Mouse (Mus musculus) liver, adult 2 months (tissue): ENCODE measurements around the gene Dnali1. TPM values are rescaled to one million over a fixed set of nuclear protein-coding genes. Genes with fewer than 3 reads are reported as not detected.

Source experiments
- DNase-seq: peaks from one replicate; pipeline ENCODE4 v3.0.0-alpha.2; 2011; ENCODE audit warnings: low read depth, low spot score; ENCODE audit errors: extremely low read depth
- H3K27ac ChIP-seq: fragments of 200-500 bp; replicated peaks from 2 replicates; pipeline ENCODE4 v1.5.1; 2012; ENCODE audit warnings: low read depth, mild to moderate bottlenecking, control low read depth, inconsistent platforms, low read length; ENCODE audit not compliant: insufficient read depth
- H3K27me3 ChIP-seq: fragments of 200-500 bp; 2 replicates; pipeline ENCODE4 v1.6.1; 2012; ENCODE audit warnings: mild to moderate bottlenecking, moderate library complexity, low read length, inconsistent platforms; ENCODE audit not compliant: control insufficient read depth, insufficient read depth
- H3K36me3 ChIP-seq: fragments of 200-500 bp; 2 replicates; pipeline ENCODE4 v1.6.1; 2012; ENCODE audit warnings: low read length, inconsistent platforms; ENCODE audit not compliant: control insufficient read depth, insufficient read depth
- H3K4me1 ChIP-seq: fragments of 200-500 bp; 2 replicates; pipeline ENCODE4 v1.6.1; 2011; ENCODE audit warnings: low read length; ENCODE audit not compliant: control insufficient read depth, insufficient read depth
- H3K4me3 ChIP-seq: fragments of 200-500 bp; 2 replicates; pipeline ENCODE4 v1.5.1; 2011; ENCODE audit warnings: low read depth, mild to moderate bottlenecking, control low read depth, low read length, moderate library complexity; ENCODE audit not compliant: insufficient read depth
- H3K79me2 ChIP-seq: fragments of 200-500 bp; 2 replicates; pipeline ENCODE4 v1.6.1; 2012; ENCODE audit warnings: inconsistent platforms, mild to moderate bottlenecking, low read length, moderate library complexity; ENCODE audit not compliant: control insufficient read depth, insufficient read depth
- H3K9ac ChIP-seq: fragments of 200-500 bp; 2 replicates; pipeline ENCODE4 v1.6.1; 2012; ENCODE audit warnings: low read depth, mild to moderate bottlenecking, control low read depth, inconsistent platforms, low read length
- CTCF ChIP-seq: fragments of 200-500 bp; IDR thresholded peaks from 2 replicates; pipeline ENCODE4 v1.5.1; 2011; ENCODE audit warnings: low read depth, low read length, control low read depth
- POLR2A ChIP-seq: fragments of 200-500 bp; IDR thresholded peaks from 2 replicates; pipeline ENCODE4 v1.6.1; 2011; ENCODE audit warnings: low read length, control low read depth; ENCODE audit not compliant: insufficient read depth; ENCODE audit errors: extremely low read depth
- WGBS: fragments of 180-500 bp; shearing (Covaris S2); methylation state at CpG from one replicate; pipeline ENCODE4 v1.1.7; 2018; 5-methylcytosine and 5-hydroxymethylcytosine counted together
- polyA plus RNA-seq: library from polyadenylated mRNA; depleted of rRNA; stranded (reverse); fragments of >200 nt; gene quantifications from 2 replicates; pipeline ENCODE4 v1.2.3, GENCODE M21; 2012
- total RNA-seq: library from RNA; depleted of rRNA; stranded (reverse); fragments of >200 nt; gene quantifications from 2 replicates; pipeline ENCODE4 v1.2.3, GENCODE M21; 2014

Dnali1 gene
- total and polyA plus RNA-seq, 2 experiments: 0.05 to 0.09 TPM

GRCm38 (mm10) chr4:125029891-125030614 lies 35.5 kb downstream of the Dnali1 start:
- Histone ChIP-seq H3K27me3 (no peaks in the 10 kb centered on the region), H3K4me3 (peak overlapping the region; percentile 83), H3K36me3 (peaks cover 2% of the 10 kb centered on the region; the same call in 1 of the 2 replicates), H3K79me2 (peaks cover 15% of the 10 kb centered on the region; the same call in 1 of the 2 replicates), H3K4me1 (peaks cover 11% of the 10 kb centered on the region), H3K27ac (peak overlapping the region; percentile 50), H3K9ac (peak overlapping the region; percentile 82)
- under 1% methylated on average over 50 of the region's 50 CpGs for WGBS
- no peak for TF ChIP-seq CTCF
- TF ChIP-seq POLR2A: peak; percentile 70
- DNase-seq: peak; percentile 91

- H3K27me3 ChIP-seq: no peaks in the 10 kb centered on the region
- H3K79me2 ChIP-seq: no peaks in the 10 kb centered on the region
- no peak for DNase-seq
- no peaks in the 10 kb centered on the region for H3K4me1 ChIP-seq
- WGBS: 34% methylated on average over 11 of the region's 11 CpGs
- no peak for TF ChIP-seq CTCF
- TF ChIP-seq POLR2A: no peak
- no peak overlapping the region for H3K27ac ChIP-seq
- no peak overlapping the region for H3K9ac ChIP-seq
- no peak overlapping the region for H3K4me3 ChIP-seq
- H3K36me3 ChIP-seq: no peaks in the 10 kb centered on the region
Measured at GRCm38 (mm10) chr4:125020780-125021538, 44.5 kb downstream of the Dnali1 start.

GRCm38 (mm10) chr4:125017431-125017830 lies 48.1 kb downstream of the Dnali1 start:
- H3K79me2 ChIP-seq: no peaks in the 10 kb centered on the region
- DNase-seq: no peak

GRCm38 (mm10) chr4:125015806-125016635 lies 49.5 kb downstream of the Dnali1 start, which contains the start of gene Gnl2:
TSS of gene Gnl2 (plus strand) at chr4:125016585.
- Histone ChIP-seq H3K27ac (no peak within 1 kb of the TSS), H3K79me2 (no peaks in the 10 kb centered on the region), H3K4me3 (no peak within 1 kb of the TSS), H3K9ac (no peak within 1 kb of the TSS), H3K4me1 (no peaks in the 10 kb centered on the region), H3K27me3 (no peaks in the 10 kb centered on the region), H3K36me3 (no peaks in the 10 kb centered on the region)
- TF ChIP-seq CTCF (no peak), POLR2A (no peak)
- DNase-seq: peak; percentile 5
- 69% methylated on average over 10 of the region's 10 CpGs for WGBS

More at GRCm38 (mm10) chr4:125017431-125017830, 48.1 kb downstream of the Dnali1 start:
- Histone ChIP-seq H3K4me3 (no peak overlapping the region), H3K4me1 (no peaks in the 10 kb centered on the region), H3K27ac (no peak overlapping the region), H3K9ac (no peak overlapping the region), H3K27me3 (no peaks in the 10 kb centered on the region), H3K36me3 (no peaks in the 10 kb centered on the region)
- no peak for TF ChIP-seq POLR2A
- no peak for TF ChIP-seq CTCF
- WGBS: 85% methylated on average over 11 of the region's 11 CpGs

- H3K9ac ChIP-seq: no peak overlapping the region
- H3K36me3 ChIP-seq: no peaks in the 10 kb centered on the region
- DNase-seq: no peak
- H3K4me1 ChIP-seq: no peaks in the 10 kb centered on the region
- no peaks in the 10 kb centered on the region for H3K79me2 ChIP-seq
- 74% methylated on average over 8 of the region's 8 CpGs for WGBS
- H3K27me3 ChIP-seq: peaks cover 6% of the 10 kb centered on the region; the same call in 1 of the 2 replicates
- TF ChIP-seq CTCF (no peak), POLR2A (no peak)
- no peak overlapping the region for H3K27ac ChIP-seq
- H3K4me3 ChIP-seq: no peak overlapping the region
Measured at GRCm38 (mm10) chr4:125008712-125009111, 56.8 kb downstream of the Dnali1 start.
